Mouse (Mus musculus) cerebellum, adult 2 months (tissue): ENCODE measurements around the gene Pmp22. TPM values are rescaled to one million over a fixed set of nuclear protein-coding genes. Genes with fewer than 3 reads are reported as not detected.

Experiments
- DNase-seq, 2 experiments: peaks; one replicate each; pipeline ENCODE4 v3.0.0; 2021
- H3K27ac ChIP-seq: fragments of 200-500 bp; 2 replicates; pipeline ENCODE4 v1.5.1; 2012; ENCODE audit warnings: low read length, control low read depth, inconsistent platforms; ENCODE audit not compliant: insufficient read depth
- H3K27me3 ChIP-seq: fragments of 200-500 bp; 2 replicates; pipeline ENCODE4 v1.6.1; 2012; ENCODE audit warnings: inconsistent platforms, mild to moderate bottlenecking, low read length, moderate library complexity; ENCODE audit not compliant: control insufficient read depth, insufficient read depth
- H3K4me1 ChIP-seq: fragments of 200-500 bp; 2 replicates; pipeline ENCODE4 v1.6.1; 2011; ENCODE audit warnings: low read length; ENCODE audit not compliant: control insufficient read depth, insufficient read depth
- H3K4me3 ChIP-seq: fragments of 200-500 bp; replicated peaks from 2 replicates; pipeline ENCODE3; 2011; ENCODE audit warnings: mild to moderate bottlenecking, low read depth, low read length, control low read depth; ENCODE audit not compliant: insufficient read depth
- CTCF ChIP-seq: fragments of 200-500 bp; IDR thresholded peaks from 2 replicates; pipeline ENCODE4 v1.5.1; 2011; ENCODE audit warnings: low read depth, mild to moderate bottlenecking, control low read depth, low read length, moderate library complexity, borderline replicate concordance; ENCODE audit not compliant: insufficient read depth
- POLR2A ChIP-seq: fragments of 200-500 bp; IDR thresholded peaks from 2 replicates; pipeline ENCODE4 v1.6.1; 2011; ENCODE audit warnings: low read length, control low read depth, borderline replicate concordance; ENCODE audit not compliant: insufficient read depth
- WGBS: fragments of 180-500 bp; shearing (Covaris S2); methylation state at CpG from one replicate; pipeline ENCODE4 v1.1.7; 2018; 5-methylcytosine and 5-hydroxymethylcytosine counted together
- polyA plus RNA-seq: library from polyadenylated mRNA; depleted of rRNA; stranded (reverse); fragments of >200 nt; gene quantifications from 2 replicates; pipeline ENCODE4 v1.2.3, GENCODE M21; 2012

Gene Pmp22
- polyA plus RNA-seq, 1 experiment = 60.8 TPM

GRCm38 (mm10) chr11:63134742-63135482 is 6.1 kb downstream of the Pmp22 start:
- DNase-seq = peak; percentile 18 to 20
- H3K27ac ChIP-seq = no peak overlapping the region; the same call in 1 of the 2 replicates

GRCm38 (mm10) chr11:63135622-63136021 is 6.8 kb downstream of the Pmp22 start:
- peaks cover 12% of the 10 kb centered on the region; the same call in 1 of the 2 replicates for H3K4me1 ChIP-seq
- peak; percentile 99 for TF ChIP-seq CTCF
- TF ChIP-seq POLR2A = no peak
- H3K4me3 ChIP-seq = no peak overlapping the region
- no peaks in the 10 kb centered on the region; the same call in 1 of the 2 replicates for H3K27me3 ChIP-seq
- WGBS = 1% methylated on average over 8 of the region's 8 CpGs
- H3K27ac ChIP-seq = no peak overlapping the region
- DNase-seq = peak; percentile 83 to 92

More at GRCm38 (mm10) chr11:63134742-63135482, 6.1 kb downstream of the Pmp22 start:
- Histone ChIP-seq H3K4me3 (no peak overlapping the region), H3K4me1 (peaks cover 14% of the 10 kb centered on the region), H3K27me3 (no peaks in the 10 kb centered on the region; the same call in 1 of the 2 replicates)
- TF ChIP-seq CTCF (no peak), POLR2A (no peak)
- 37% methylated on average over 15 of the region's 15 CpGs for WGBS

GRCm38 (mm10) chr11:63136205-63136604 is 7.4 kb downstream of the Pmp22 start:
- Histone ChIP-seq H3K27ac (no peak overlapping the region; the same call in 1 of the 2 replicates), H3K27me3 (no peaks in the 10 kb centered on the region; the same call in 1 of the 2 replicates), H3K4me1 (peaks cover 9% of the 10 kb centered on the region; the same call in 1 of the 2 replicates), H3K4me3 (no peak overlapping the region)
- no peak for DNase-seq
- 50% methylated on average over 6 of the region's 6 CpGs for WGBS
- TF ChIP-seq POLR2A (no peak), CTCF (no peak)

GRCm38 (mm10) chr11:63136836-63137416 is 8.1 kb downstream of the Pmp22 start:
- no peak overlapping the region for H3K27ac ChIP-seq
- 88% methylated on average over 4 of the region's 4 CpGs for WGBS
- TF ChIP-seq CTCF (no peak), POLR2A (no peak)
- no peak overlapping the region for H3K4me3 ChIP-seq
- no peaks in the 10 kb centered on the region for H3K27me3 ChIP-seq
- no peak for DNase-seq
- H3K4me1 ChIP-seq = 0 out of 2 replicates have a peak, but pooled peaks cover 5% of the 10 kb centered on the region

DNA sequence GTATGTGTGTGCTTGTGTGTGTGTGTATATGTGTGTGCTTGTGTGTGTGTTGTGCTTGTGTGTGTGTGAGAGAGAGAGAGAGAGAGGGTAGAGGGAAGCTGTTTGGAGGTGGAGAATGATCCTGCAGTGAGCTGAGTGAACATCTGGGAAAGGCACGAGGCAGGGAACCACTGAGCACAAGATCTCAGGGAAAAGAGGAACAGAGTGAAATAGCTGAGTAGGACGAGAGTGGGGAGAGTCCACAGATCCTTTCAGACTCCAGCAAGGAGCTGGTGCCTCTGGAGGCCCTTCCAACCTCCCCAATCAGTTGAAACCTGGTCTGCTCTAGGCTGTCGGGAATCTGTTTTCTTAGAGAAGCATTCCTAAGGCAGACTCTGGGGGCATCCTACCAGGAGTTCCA is 10.0 kb downstream of the Pmp22 start:
- H3K27ac ChIP-seq = no peak overlapping the region
- H3K4me1 ChIP-seq = 0 out of 2 replicates have a peak, but pooled peaks cover 2% of the 10 kb centered on the region
- H3K4me3 ChIP-seq = no peak overlapping the region
- H3K27me3 ChIP-seq = no peaks in the 10 kb centered on the region
- TF ChIP-seq CTCF (no peak), POLR2A (no peak)
- DNase-seq = no peak
- WGBS = 64% methylated on average over 3 of the region's 3 CpGs

- no peak for TF ChIP-seq CTCF
- TF ChIP-seq POLR2A = no peak
- 84% methylated on average over 5 of the region's 5 CpGs for WGBS
Measured at GRCm38 (mm10) chr11:63142311-63142710, 13.5 kb downstream of the Pmp22 start.

GRCm38 (mm10) chr11:63142816-63143215 is 14.0 kb downstream of the Pmp22 start:
- no peak overlapping the region for H3K4me3 ChIP-seq
- DNase-seq = no peak
- no peaks in the 10 kb centered on the region for H3K27me3 ChIP-seq
- TF ChIP-seq POLR2A = no peak
- TF ChIP-seq CTCF = no peak
- no peaks in the 10 kb centered on the region for H3K4me1 ChIP-seq
- 91% methylated on average over 4 of the region's 4 CpGs for WGBS
- H3K27ac ChIP-seq = no peak overlapping the region

More at GRCm38 (mm10) chr11:63142311-63142710, 13.5 kb downstream of the Pmp22 start:
- Histone ChIP-seq H3K4me3 (no peak overlapping the region), H3K4me1 (no peaks in the 10 kb centered on the region), H3K27ac (no peak overlapping the region), H3K27me3 (no peaks in the 10 kb centered on the region)
- DNase-seq = no peak
